Mouse (Mus musculus): Measurements from ENCODE around the gene Nol7. TPM values are rescaled to one million over a fixed set of nuclear protein-coding genes. Genes with fewer than 3 reads are reported as not detected.

Nol7 gene
- total RNA-seq (2014; rRNA removed; ENCODE audit: low replicate concordance), result 36.4 and 54.7 TPM in 2 replicates
- polyA plus RNA-seq (2015; fragmentation: Nextera tagmentation; extraction: Ambion mirVana), result 139 TPM in 2 replicates

GRCm38 (mm10) chr13:43398297-43399080 lies at the start of gene Nol7:
Gene Nol7 (plus strand): TSS chr13:43398390.
- Histone ChIP-seq H3K9ac (replicated peaks; ENCODE audit: low read depth, low read length) (peak within 1 kb of the TSS; percentile 82), H3K9me3 (replicated peaks; ENCODE audit: control insufficient read depth, low read length) (no peaks in the 10 kb centered on the region), H3K36me3 (replicated peaks; ENCODE audit: control insufficient read depth, insufficient read depth, low read length) (peaks cover 48% of the 10 kb centered on the region), H3K4me1 (ENCODE audit: control insufficient read depth, insufficient read depth) (0 out of 2 replicates have a peak, but pooled peaks cover 7% of the 10 kb centered on the region), H3K27me3 (ENCODE audit: control insufficient read depth, insufficient read depth, low read length) (no peaks in the 10 kb centered on the region), H3K4me3 (ENCODE audit: low read depth, low read length) (peak within 1 kb of the TSS; percentile 82), H3K4me2 (ENCODE audit: low read depth, low read length) (peak within 1 kb of the TSS; percentile 71), H3K27ac (ENCODE audit: low read depth) (peak within 1 kb of the TSS; percentile 94)
- peak; percentile 90 for TF ChIP-seq CTCF (IDR thresholded peaks at IDR 0.05; ENCODE audit: low read depth)
- TF ChIP-seq EP300 (IDR thresholded peaks at IDR 0.05; ENCODE audit: low read depth), result no peak
- DNase-seq (ENCODE audit: low spot score), result peak; percentile 91
- 2% methylated on average over 70 of the region's 72 CpGs for WGBS
- ATAC-seq (ENCODE audit: insufficient read depth, low read depth), result peak; percentile 96

- Histone ChIP-seq H3K27ac (ENCODE audit: low read depth) (no peak overlapping the region), H3K36me3 (replicated peaks; ENCODE audit: control insufficient read depth, insufficient read depth, low read length) (no peaks in the 10 kb centered on the region), H3K4me1 (ENCODE audit: control insufficient read depth, insufficient read depth) (peaks cover 10% of the 10 kb centered on the region; the same call in 1 of the 2 replicates), H3K9ac (replicated peaks; ENCODE audit: low read depth, low read length) (no peak overlapping the region), H3K4me3 (ENCODE audit: low read depth, low read length) (no peak overlapping the region), H3K9me3 (replicated peaks; ENCODE audit: control insufficient read depth, low read length) (no peaks in the 10 kb centered on the region), H3K27me3 (ENCODE audit: control insufficient read depth, insufficient read depth, low read length) (no peaks in the 10 kb centered on the region), H3K4me2 (ENCODE audit: low read depth, low read length) (no peak overlapping the region)
- DNase-seq (ENCODE audit: low spot score) (no peak), ATAC-seq (ENCODE audit: insufficient read depth, low read depth) (no peak)
- TF ChIP-seq CTCF (IDR thresholded peaks at IDR 0.05; ENCODE audit: low read depth) (no peak), EP300 (IDR thresholded peaks at IDR 0.05; ENCODE audit: low read depth) (no peak)
- 77% methylated on average over 8 of the region's 8 CpGs for WGBS
These were observed 48.8 kb upstream of the Nol7 start for GRCm38 (mm10) chr13:43349376-43349775.

GRCm38 (mm10) chr13:43350489-43351169 lies 47.6 kb upstream of the Nol7 start:
- DNase-seq (ENCODE audit: low spot score) (no peak), ATAC-seq (ENCODE audit: insufficient read depth, low read depth) (no peak)
- H3K9me3 ChIP-seq (replicated peaks; ENCODE audit: control insufficient read depth, low read length), result no peaks in the 10 kb centered on the region
- no peaks in the 10 kb centered on the region for H3K36me3 ChIP-seq (replicated peaks; ENCODE audit: control insufficient read depth, insufficient read depth, low read length)
- TF ChIP-seq EP300 (IDR thresholded peaks at IDR 0.05; ENCODE audit: low read depth), result no peak
- TF ChIP-seq CTCF (IDR thresholded peaks at IDR 0.05; ENCODE audit: low read depth), result no peak
- peaks cover 10% of the 10 kb centered on the region; the same call in 1 of the 2 replicates for H3K4me1 ChIP-seq (ENCODE audit: control insufficient read depth, insufficient read depth)
- no peak overlapping the region for H3K4me3 ChIP-seq (ENCODE audit: low read depth, low read length)
- 58% methylated on average over 9 of the region's 9 CpGs for WGBS
- H3K9ac ChIP-seq (replicated peaks; ENCODE audit: low read depth, low read length), result no peak overlapping the region
- H3K4me2 ChIP-seq (ENCODE audit: low read depth, low read length), result no peak overlapping the region
- H3K27me3 ChIP-seq (ENCODE audit: control insufficient read depth, insufficient read depth, low read length), result no peaks in the 10 kb centered on the region
- H3K27ac ChIP-seq (ENCODE audit: low read depth), result no peak overlapping the region

GRCm38 (mm10) chr13:43353356-43353755 lies 44.8 kb upstream of the Nol7 start:
- 73% methylated on average over 4 of the region's 4 CpGs for WGBS
- Histone ChIP-seq H3K9ac (replicated peaks; ENCODE audit: low read depth, low read length) (no peak overlapping the region), H3K27ac (ENCODE audit: low read depth) (no peak overlapping the region), H3K36me3 (replicated peaks; ENCODE audit: control insufficient read depth, insufficient read depth, low read length) (no peaks in the 10 kb centered on the region), H3K4me2 (ENCODE audit: low read depth, low read length) (no peak overlapping the region), H3K9me3 (replicated peaks; ENCODE audit: control insufficient read depth, low read length) (no peaks in the 10 kb centered on the region), H3K27me3 (ENCODE audit: control insufficient read depth, insufficient read depth, low read length) (no peaks in the 10 kb centered on the region), H3K4me1 (ENCODE audit: control insufficient read depth, insufficient read depth) (peaks cover 10% of the 10 kb centered on the region; the same call in 1 of the 2 replicates), H3K4me3 (ENCODE audit: low read depth, low read length) (no peak overlapping the region)
- DNase-seq (ENCODE audit: low spot score), result no peak
- ATAC-seq (ENCODE audit: insufficient read depth, low read depth), result no peak
- TF ChIP-seq CTCF (IDR thresholded peaks at IDR 0.05; ENCODE audit: low read depth) (no peak), EP300 (IDR thresholded peaks at IDR 0.05; ENCODE audit: low read depth) (no peak)

GRCm38 (mm10) chr13:43354362-43354761 lies 43.8 kb upstream of the Nol7 start:
- peaks cover 10% of the 10 kb centered on the region; the same call in 1 of the 2 replicates for H3K4me1 ChIP-seq (ENCODE audit: control insufficient read depth, insufficient read depth)
- peak overlapping the region; percentile 33 for H3K4me2 ChIP-seq (ENCODE audit: low read depth, low read length)
- no peak overlapping the region for H3K9ac ChIP-seq (replicated peaks; ENCODE audit: low read depth, low read length)
- H3K36me3 ChIP-seq (replicated peaks; ENCODE audit: control insufficient read depth, insufficient read depth, low read length), result no peaks in the 10 kb centered on the region
- no peak overlapping the region for H3K4me3 ChIP-seq (ENCODE audit: low read depth, low read length)
- no peak for TF ChIP-seq CTCF (IDR thresholded peaks at IDR 0.05; ENCODE audit: low read depth)
- TF ChIP-seq EP300 (IDR thresholded peaks at IDR 0.05; ENCODE audit: low read depth), result no peak
- no peaks in the 10 kb centered on the region for H3K9me3 ChIP-seq (replicated peaks; ENCODE audit: control insufficient read depth, low read length)
- no peaks in the 10 kb centered on the region for H3K27me3 ChIP-seq (ENCODE audit: control insufficient read depth, insufficient read depth, low read length)
- DNase-seq (ENCODE audit: low spot score) (peak; percentile 22), ATAC-seq (ENCODE audit: insufficient read depth, low read depth) (peak; percentile 68; the same call in 1 of the 2 replicates)
- no peak overlapping the region for H3K27ac ChIP-seq (ENCODE audit: low read depth)
- 33% methylated on average over 12 of the region's 12 CpGs for WGBS

All from heart, postnatal 0 days (tissue).